ENCODE assay signal across 8 mouse cellular contexts in the genomic region with DNA sequence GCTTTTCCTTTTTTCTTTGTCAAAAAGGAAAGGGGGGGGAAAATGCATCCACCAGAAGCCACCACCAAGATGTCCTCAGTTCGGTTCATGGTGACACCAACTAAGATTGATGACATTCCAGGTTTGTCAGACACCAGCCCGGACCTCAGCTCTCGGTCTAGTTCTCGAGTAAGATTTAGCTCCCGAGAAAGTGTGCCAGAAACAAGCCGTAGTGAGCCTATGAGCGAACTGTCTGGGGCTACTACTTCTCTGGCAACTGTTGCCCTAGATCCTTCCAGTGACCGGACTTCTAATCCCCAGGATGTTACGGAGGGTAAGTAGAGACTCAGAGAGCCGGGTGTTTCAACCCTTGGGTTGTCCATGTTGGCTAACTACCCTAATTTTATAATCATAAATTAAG. TPM values are rescaled to one million over a fixed set of nuclear protein-coding genes. Genes with fewer than 3 reads are reported as not detected.
DNase-seq lines count a peak whose midpoint lies in the region; ATAC-seq and TF ChIP-seq lines count a peak whose summit lies in the region.

No protein-coding gene starts in this region.

- peak overlapping the region; percentile 84 for H3K4me2 ChIP-seq in kidney, embryonic 14.5 days (replicated peaks; ENCODE audit: low read depth, low read length)
- H3K4me2 ChIP-seq in forebrain, embryonic 15.5 days (replicated peaks), result peak overlapping the region; percentile 72
- peak overlapping the region; percentile 61 for H3K4me2 ChIP-seq in intestine, embryonic 14.5 days (ENCODE audit: low read length)
- H3K4me2 ChIP-seq in midbrain, embryonic 12.5 days (replicated peaks), result peak overlapping the region; percentile 92

- H3K27ac ChIP-seq in kidney, embryonic 14.5 days (ENCODE audit: low read depth, low read length), result no peak overlapping the region
- H3K27ac ChIP-seq in bone marrow, adult 2 months (ENCODE audit: control insufficient read depth, insufficient read depth, low read depth, low read length, poor library complexity), result peak overlapping the region; percentile 82
- 0 out of 2 replicates have a peak overlapping the region, but pooled peaks have one; percentile 90 for H3K27ac ChIP-seq in forebrain, embryonic 15.5 days (replicated peaks)
- H3K27ac ChIP-seq in intestine, embryonic 14.5 days (ENCODE audit: low read depth), result no peak overlapping the region
- no peak overlapping the region for H3K27ac ChIP-seq in midbrain, embryonic 12.5 days (replicated peaks)

- TF ChIP-seq CTCF in bone marrow, adult 2 months (IDR thresholded peaks at IDR 0.05; ENCODE audit: control insufficient read depth, insufficient read depth, low read length), result no peak

- no peaks in the 10 kb centered on the region for H3K27me3 ChIP-seq in kidney, embryonic 14.5 days (ENCODE audit: control insufficient read depth, insufficient read depth, low read length)
- H3K27me3 ChIP-seq in forebrain, embryonic 15.5 days, result no peaks in the 10 kb centered on the region
- no peaks in the 10 kb centered on the region for H3K27me3 ChIP-seq in intestine, embryonic 14.5 days (replicated peaks; ENCODE audit: control insufficient read depth, insufficient read depth, low read length)
- H3K27me3 ChIP-seq in midbrain, embryonic 12.5 days, result no peaks in the 10 kb centered on the region

- peak overlapping the region; percentile 72; the same call in 1 of the 2 replicates for H3K9ac ChIP-seq in kidney, embryonic 14.5 days (ENCODE audit: low read depth, low read length)
- peak overlapping the region; percentile 78 for H3K9ac ChIP-seq in forebrain, embryonic 15.5 days (replicated peaks)
- H3K9ac ChIP-seq in intestine, embryonic 14.5 days (ENCODE audit: low read length), result no peak overlapping the region
- H3K9ac ChIP-seq in midbrain, embryonic 12.5 days (replicated peaks), result peak overlapping the region; percentile 85; the same call in 1 of the 2 replicates

- no peak for DNase-seq in kidney, postnatal 25 days
- DNase-seq in intestine, embryonic 14.5 days (ENCODE audit: low spot score), result no peak
- DNase-seq in left cerebral cortex, adult 18-20 months (ENCODE audit: low spot score in 2 of 2), result no peak
- DNase-seq in right cerebral cortex, postnatal 4 days, result no peak

- no peaks in the 10 kb centered on the region for H3K36me3 ChIP-seq in kidney, embryonic 14.5 days (ENCODE audit: control insufficient read depth, insufficient read depth, low read length)
- no peaks in the 10 kb centered on the region for H3K36me3 ChIP-seq in forebrain, embryonic 15.5 days
- H3K36me3 ChIP-seq in intestine, embryonic 14.5 days (ENCODE audit: control insufficient read depth, insufficient read depth, low read length), result no peaks in the 10 kb centered on the region
- no peaks in the 10 kb centered on the region for H3K36me3 ChIP-seq in midbrain, embryonic 12.5 days

- no peak for ATAC-seq in kidney, embryonic 14.5 days (ENCODE audit: low FRiP score, low TSS enrichment)
- ATAC-seq in forebrain, embryonic 15.5 days (replicated peaks), result no peak
- ATAC-seq in intestine, embryonic 14.5 days (replicated peaks; ENCODE audit: low FRiP score, low TSS enrichment, low read depth), result no peak
- ATAC-seq in midbrain, embryonic 12.5 days (ENCODE audit: low FRiP score, low read depth), result no peak

- no peak for TF ChIP-seq POLR2A in bone marrow, adult 2 months (IDR thresholded peaks at IDR 0.05; ENCODE audit: borderline replicate concordance, control insufficient read depth, low read depth, low read length)

- WGBS in kidney, embryonic 14.5 days, result 28% methylated on average over 10 of the region's 10 CpGs
- WGBS in bone marrow, adult 2 months, result under 1% methylated on average over 10 of the region's 10 CpGs
- 48% methylated on average over 10 of the region's 10 CpGs for WGBS in forebrain, embryonic 15.5 days
- WGBS in intestine, embryonic 14.5 days, result 30% methylated on average over 10 of the region's 10 CpGs
- 62% methylated on average over 10 of the region's 10 CpGs for WGBS in midbrain, embryonic 12.5 days

- peak overlapping the region; percentile 76 for H3K4me3 ChIP-seq in kidney, embryonic 14.5 days (ENCODE audit: low read length)
- peak overlapping the region; percentile 84 for H3K4me3 ChIP-seq in bone marrow, adult 2 months (replicated peaks; ENCODE audit: control insufficient read depth, low read depth, low read length)
- peak overlapping the region; percentile 66 for H3K4me3 ChIP-seq in forebrain, embryonic 15.5 days
- peak overlapping the region; percentile 84 for H3K4me3 ChIP-seq in intestine, embryonic 14.5 days (ENCODE audit: low read depth, low read length)
- H3K4me3 ChIP-seq in midbrain, embryonic 12.5 days, result peak overlapping the region; percentile 79

- H3K4me1 ChIP-seq in kidney, embryonic 14.5 days (ENCODE audit: control insufficient read depth, insufficient read depth, low read length), result peaks cover 9% of the 10 kb centered on the region; the same call in 1 of the 2 replicates
- H3K4me1 ChIP-seq in bone marrow, adult 2 months (ENCODE audit: control insufficient read depth, insufficient read depth, low read length), result no peaks in the 10 kb centered on the region; the same call in 1 of the 2 replicates
- peaks cover 60% of the 10 kb centered on the region for H3K4me1 ChIP-seq in forebrain, embryonic 15.5 days
- H3K4me1 ChIP-seq in intestine, embryonic 14.5 days (replicated peaks; ENCODE audit: control insufficient read depth, insufficient read depth, low read length), result peaks cover 17% of the 10 kb centered on the region
- H3K4me1 ChIP-seq in midbrain, embryonic 12.5 days, result peaks cover 35% of the 10 kb centered on the region

- H3K9me3 ChIP-seq in kidney, embryonic 14.5 days (ENCODE audit: control insufficient read depth, low read length), result no peaks in the 10 kb centered on the region
- no peaks in the 10 kb centered on the region for H3K9me3 ChIP-seq in forebrain, embryonic 15.5 days
- no peaks in the 10 kb centered on the region for H3K9me3 ChIP-seq in intestine, embryonic 14.5 days (ENCODE audit: control insufficient read depth, low read length)
- no peaks in the 10 kb centered on the region for H3K9me3 ChIP-seq in midbrain, embryonic 12.5 days

RNA-seq across cellular contexts. Expression of gene Gm21985, which starts 0.7 kb away (rescaled TPM):
- not detected in 2 replicates for polyA plus RNA-seq in kidney, embryonic 14.5 days (2014; fragmentation: Nextera tagmentation; extraction: Ambion mirVana)
- 0.85 TPM in 1 of 2 replicates, not detected in the other for polyA plus RNA-seq in bone marrow, adult 2 months (2011; ENCODE audit: insufficient read depth, insufficient read length, low replicate concordance, missing spikeins)
- polyA plus RNA-seq in forebrain, embryonic 15.5 days (2015; fragmentation: Nextera tagmentation; extraction: Ambion mirVana), result 0.06 TPM in 1 of 2 replicates, not detected in the other
- not detected in 2 replicates for polyA plus RNA-seq in intestine, embryonic 14.5 days (2014; fragmentation: Nextera tagmentation; extraction: Ambion mirVana)
- not detected in 2 replicates for polyA plus RNA-seq in midbrain, embryonic 12.5 days (2016; fragmentation: Nextera tagmentation; extraction: Ambion mirVana)
- total RNA-seq in left cerebral cortex, adult 18-20 months (2021), result 1 to 10 TPM; 2.8 to 3.5 TPM

RNA-seq across cellular contexts. Expression of gene Slc12a6, which starts 1.2 kb away (rescaled TPM):
- polyA plus RNA-seq in kidney, embryonic 14.5 days (2014; fragmentation: Nextera tagmentation; extraction: Ambion mirVana), result 6.6 and 12.7 TPM in 2 replicates
- polyA plus RNA-seq in bone marrow, adult 2 months (2011; ENCODE audit: insufficient read depth, insufficient read length, low replicate concordance, missing spikeins), result 24.4 and 45.4 TPM in 2 replicates
- 15.6 and 16.9 TPM in 2 replicates for polyA plus RNA-seq in forebrain, embryonic 15.5 days (2015; fragmentation: Nextera tagmentation; extraction: Ambion mirVana)
- polyA plus RNA-seq in intestine, embryonic 14.5 days (2014; fragmentation: Nextera tagmentation; extraction: Ambion mirVana), result 17.7 and 18.1 TPM in 2 replicates
- 18.7 and 19.3 TPM in 2 replicates for polyA plus RNA-seq in midbrain, embryonic 12.5 days (2016; fragmentation: Nextera tagmentation; extraction: Ambion mirVana)
- total RNA-seq in left cerebral cortex, adult 18-20 months (2021), result 100 to 1,000 TPM; 115 to 123 TPM

RNA-seq across cellular contexts. Expression of gene Nop10, which starts 5.1 kb away (rescaled TPM):
- polyA plus RNA-seq in kidney, embryonic 14.5 days (2014; fragmentation: Nextera tagmentation; extraction: Ambion mirVana), result 225 and 322 TPM in 2 replicates
- 34.5 and 79.9 TPM in 2 replicates for polyA plus RNA-seq in bone marrow, adult 2 months (2011; ENCODE audit: insufficient read depth, insufficient read length, low replicate concordance, missing spikeins)
- 164 and 187 TPM in 2 replicates for polyA plus RNA-seq in forebrain, embryonic 15.5 days (2015; fragmentation: Nextera tagmentation; extraction: Ambion mirVana)
- 255 and 275 TPM in 2 replicates for polyA plus RNA-seq in intestine, embryonic 14.5 days (2014; fragmentation: Nextera tagmentation; extraction: Ambion mirVana)
- polyA plus RNA-seq in midbrain, embryonic 12.5 days (2016; fragmentation: Nextera tagmentation; extraction: Ambion mirVana), result 137 and 139 TPM in 2 replicates
- total RNA-seq in left cerebral cortex, adult 18-20 months (2021), result 10 to 100 TPM; 48.6 to 56.9 TPM

RNA-seq across cellular contexts. Expression of gene Nutm1, which starts 7.7 kb away (rescaled TPM):
- polyA plus RNA-seq in kidney, embryonic 14.5 days (2014; fragmentation: Nextera tagmentation; extraction: Ambion mirVana), result 0.04 and 0.07 TPM in 2 replicates
- not detected in 2 replicates for polyA plus RNA-seq in bone marrow, adult 2 months (2011; ENCODE audit: insufficient read depth, insufficient read length, low replicate concordance, missing spikeins)
- polyA plus RNA-seq in forebrain, embryonic 15.5 days (2015; fragmentation: Nextera tagmentation; extraction: Ambion mirVana), result 0.04 TPM in 1 of 2 replicates, not detected in the other
- polyA plus RNA-seq in intestine, embryonic 14.5 days (2014; fragmentation: Nextera tagmentation; extraction: Ambion mirVana), result 0.08 TPM in 1 of 2 replicates, not detected in the other
- polyA plus RNA-seq in midbrain, embryonic 12.5 days (2016; fragmentation: Nextera tagmentation; extraction: Ambion mirVana), result 0.08 TPM in 1 of 2 replicates, not detected in the other
- total RNA-seq in left cerebral cortex, adult 18-20 months (2021), result not detected

RNA-seq across cellular contexts. Expression of gene Lpcat4, which starts 27.5 kb away (rescaled TPM):
- 17.1 and 24.3 TPM in 2 replicates for polyA plus RNA-seq in kidney, embryonic 14.5 days (2014; fragmentation: Nextera tagmentation; extraction: Ambion mirVana)
- 26.1 and 28.3 TPM in 2 replicates for polyA plus RNA-seq in bone marrow, adult 2 months (2011; ENCODE audit: insufficient read depth, insufficient read length, low replicate concordance, missing spikeins)
- 13.4 and 15.2 TPM in 2 replicates for polyA plus RNA-seq in forebrain, embryonic 15.5 days (2015; fragmentation: Nextera tagmentation; extraction: Ambion mirVana)
- polyA plus RNA-seq in intestine, embryonic 14.5 days (2014; fragmentation: Nextera tagmentation; extraction: Ambion mirVana), result 23.8 and 28.1 TPM in 2 replicates
- 11.9 and 13.1 TPM in 2 replicates for polyA plus RNA-seq in midbrain, embryonic 12.5 days (2016; fragmentation: Nextera tagmentation; extraction: Ambion mirVana)
- 100 to 1,000 TPM; 141 to 158 TPM for total RNA-seq in left cerebral cortex, adult 18-20 months (2021)

Comparison
In these comparisons a context has a peak if more than half of its experiments do, and no peak if none do; other contexts are left out.
1. H3K27ac ChIP-seq: peak in bone marrow, adult 2 months (single experiment) and forebrain, embryonic 15.5 days (single experiment); none in kidney, embryonic 14.5 days (single experiment), intestine, embryonic 14.5 days (single experiment) and midbrain, embryonic 12.5 days (single experiment).
2. Peak in every context shown above with its lines, with median percentiles within 50 percentile points of each other: H3K4me2 ChIP-seq and H3K4me3 ChIP-seq.